Mouse (Mus musculus) E14TG2a.4 (cell line): ENCODE results near the gene Mpeg1.

Source experiments
- CTCF ChIP-seq: conservative IDR thresholded peaks from 2 replicates; pipeline ENCODE4 v1.5.1; 2014; ENCODE audit warnings: low read length
- NANOG ChIP-seq: IDR thresholded peaks from 2 replicates; pipeline ENCODE4 v1.6.1; 2014; ENCODE audit warnings: borderline replicate concordance, low read length, mixed read lengths
- POU5F1 ChIP-seq: IDR thresholded peaks from 2 replicates; pipeline ENCODE4 v1.6.1; 2014; ENCODE audit warnings: low read length, borderline replicate concordance

DNA sequence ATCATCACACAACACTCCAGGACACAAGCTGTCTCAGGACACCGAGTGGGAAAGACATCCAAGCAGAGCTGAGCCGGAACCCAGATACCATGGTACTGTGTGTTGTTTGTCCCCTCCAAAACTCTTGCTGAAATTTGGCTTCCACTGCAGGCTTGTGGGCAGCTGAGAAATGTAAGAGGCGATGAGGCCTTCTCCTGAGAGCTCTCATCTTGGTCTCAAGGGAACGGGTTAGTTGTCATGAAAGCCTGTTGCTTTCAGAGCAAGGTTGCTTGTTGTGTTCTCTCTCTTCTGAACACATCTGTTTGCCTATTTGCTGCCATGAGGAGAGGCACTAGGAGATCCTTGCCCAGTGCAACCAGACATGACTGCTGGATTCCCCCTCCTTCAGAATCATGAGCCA lies 13.4 kb downstream of the Mpeg1 start:
- TF ChIP-seq CTCF (no peak), NANOG (no peak), POU5F1 (no peak)
